Mouse (Mus musculus) kidney, adult 9 months (tissue): ENCODE results near the gene Rnf26.

ENCODE experiments used
- DNase-seq: peaks from one replicate; pipeline ENCODE4 v3.0.0; 2022

The Rnf26 gene

GRCm38 (mm10) chr9:44073115-44073514 lies 40.2 kb downstream of the Rnf26 start:
- peak; percentile 9 for DNase-seq

GRCm38 (mm10) chr9:44072599-44072915 lies 40.8 kb downstream of the Rnf26 start:
- peak; percentile 18 for DNase-seq

- peak; percentile 12 for DNase-seq
These were observed 41.3 kb downstream of the Rnf26 start for GRCm38 (mm10) chr9:44071914-44072598.

GRCm38 (mm10) chr9:44070844-44071231 lies 42.5 kb downstream of the Rnf26 start:
- no peak for DNase-seq

GRCm38 (mm10) chr9:44070113-44070843 lies 43.0 kb downstream of the Rnf26 start:
- DNase-seq: peak; percentile 6

- no peak for DNase-seq
These were observed 44.1 kb downstream of the Rnf26 start for GRCm38 (mm10) chr9:44069252-44069651.

- DNase-seq: peak; percentile 20
These were observed 45.4 kb downstream of the Rnf26 start for GRCm38 (mm10) chr9:44067960-44068330.

- no peak for DNase-seq
These were observed 45.9 kb downstream of the Rnf26 start for GRCm38 (mm10) chr9:44067241-44067959.

- DNase-seq: peak; percentile 100
These were observed 46.5 kb downstream of the Rnf26 start, which contains the start of gene Usp2 for GRCm38 (mm10) chr9:44066785-44067225. Usp2 (plus strand) TSS chr9:44067021.

GRCm38 (mm10) chr9:44065177-44065576 lies 48.1 kb downstream of the Rnf26 start:
- DNase-seq: no peak

- no peak for DNase-seq
These were observed 54.7 kb downstream of the Rnf26 start for GRCm38 (mm10) chr9:44058606-44059005.

GRCm38 (mm10) chr9:44053936-44054335 lies 59.4 kb downstream of the Rnf26 start:
- DNase-seq: no peak

- DNase-seq: no peak
These were observed 60.5 kb downstream of the Rnf26 start for GRCm38 (mm10) chr9:44052855-44053254.

- no peak for DNase-seq
These were observed 63.7 kb downstream of the Rnf26 start for GRCm38 (mm10) chr9:44049381-44050165.

GRCm38 (mm10) chr9:44048541-44049380 lies 64.6 kb downstream of the Rnf26 start:
- DNase-seq: peak; percentile 92

GRCm38 (mm10) chr9:44047571-44048490 lies 65.5 kb downstream of the Rnf26 start:
- DNase-seq: peak; percentile 90

- DNase-seq: no peak
These were observed 66.2 kb downstream of the Rnf26 start for GRCm38 (mm10) chr9:44047071-44047470.

- DNase-seq: peak; percentile 21
These were observed 66.9 kb downstream of the Rnf26 start for GRCm38 (mm10) chr9:44046426-44046825.

GRCm38 (mm10) chr9:44045884-44046272 lies 67.4 kb downstream of the Rnf26 start:
- no peak for DNase-seq
